Mouse (Mus musculus) heart, postnatal 4 days (tissue): ENCODE measurements at regions not wholly inside any gene's neighbourhood (a gene's known extent, or its start where the extent isn't known, plus 50 kb on each side); places are given as distances from the start of the nearest gene placed in this dataset.

ENCODE experiments used
- DNase-seq: peaks from one replicate; pipeline ENCODE4 v3.0.0; 2021

DNA sequence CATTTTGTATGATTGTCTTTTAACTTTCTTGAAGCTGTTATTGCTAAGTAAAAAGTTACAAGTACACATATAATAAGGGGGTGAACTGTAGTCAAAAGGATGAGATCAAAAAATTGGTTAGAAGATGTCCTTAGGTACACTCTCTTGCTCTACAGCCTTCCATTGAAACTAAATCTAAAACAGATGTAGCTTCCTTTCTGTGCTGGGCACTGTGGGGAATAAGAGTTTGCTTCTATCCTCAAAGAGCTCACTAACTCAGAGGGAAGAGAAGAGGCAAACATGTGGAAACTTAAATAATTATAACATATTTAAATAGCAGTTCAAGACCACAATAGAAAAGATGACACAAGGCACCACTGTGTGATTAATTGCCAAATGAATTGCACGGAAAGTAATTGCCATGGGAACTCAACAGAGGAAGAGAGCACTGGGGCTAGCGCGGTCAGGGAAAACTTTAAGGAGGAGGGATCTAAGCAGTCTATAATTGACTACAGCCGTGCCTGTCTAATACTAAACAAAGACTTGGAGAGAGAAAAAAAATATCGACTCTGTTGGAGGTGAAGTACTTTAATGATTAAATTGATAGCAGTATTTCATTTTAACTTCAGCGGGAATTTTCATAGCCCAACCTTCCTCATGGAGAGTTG lies 57.9 kb upstream of the Ammecr1 start:
- DNase-seq, result no peak

DNA sequence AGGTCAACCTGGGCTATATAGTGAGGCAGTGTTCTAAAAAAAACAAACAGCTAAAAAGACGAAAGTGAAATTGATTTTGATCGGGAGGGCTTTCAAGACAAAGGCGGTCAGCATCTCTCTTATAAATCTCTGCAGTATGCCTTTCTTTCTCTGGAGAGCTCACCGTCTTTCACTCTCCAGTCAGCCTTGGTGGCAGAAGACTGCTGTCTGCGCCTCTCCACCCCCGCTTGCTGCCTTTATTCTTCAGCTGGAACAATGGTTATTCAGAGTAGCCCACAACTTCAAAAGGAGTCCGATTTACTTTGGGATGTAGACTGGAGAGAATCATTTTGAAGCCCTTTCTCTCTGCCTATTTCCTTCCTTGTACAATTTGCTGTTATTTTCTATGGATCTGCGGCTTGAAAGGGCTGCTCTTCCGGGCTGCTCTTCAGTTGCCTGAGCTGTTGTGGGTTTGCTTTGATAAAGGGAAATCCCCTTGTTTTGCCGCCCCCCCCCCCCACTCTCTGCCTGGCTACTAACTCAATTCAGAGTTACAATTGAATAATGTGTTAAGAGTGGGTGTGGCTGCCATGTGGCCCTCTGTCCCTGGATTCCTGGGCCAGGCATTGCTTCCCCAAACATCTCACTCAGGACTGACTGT lies 64.0 kb upstream of the Ammecr1 start:
- no peak for DNase-seq

DNA sequence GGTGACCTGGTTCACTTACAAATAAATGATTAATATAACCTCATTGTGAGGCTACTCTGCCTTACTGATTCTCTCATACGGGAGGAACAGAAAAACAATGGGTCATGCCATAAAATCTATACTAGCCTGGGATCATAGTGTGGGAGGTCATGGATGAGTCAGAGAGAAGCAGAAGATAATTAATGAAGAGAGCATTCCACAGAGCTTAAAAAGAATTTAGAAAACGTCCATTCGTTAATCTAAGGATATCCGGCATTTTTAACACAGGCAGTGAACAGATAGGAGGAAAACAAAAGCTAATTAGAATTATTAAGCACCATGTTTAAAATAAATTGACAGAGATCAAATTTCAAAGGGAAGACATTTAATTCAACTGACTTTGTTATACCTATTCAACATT lies 59.5 kb upstream of the Rtl9 start:
- no peak for DNase-seq

DNA sequence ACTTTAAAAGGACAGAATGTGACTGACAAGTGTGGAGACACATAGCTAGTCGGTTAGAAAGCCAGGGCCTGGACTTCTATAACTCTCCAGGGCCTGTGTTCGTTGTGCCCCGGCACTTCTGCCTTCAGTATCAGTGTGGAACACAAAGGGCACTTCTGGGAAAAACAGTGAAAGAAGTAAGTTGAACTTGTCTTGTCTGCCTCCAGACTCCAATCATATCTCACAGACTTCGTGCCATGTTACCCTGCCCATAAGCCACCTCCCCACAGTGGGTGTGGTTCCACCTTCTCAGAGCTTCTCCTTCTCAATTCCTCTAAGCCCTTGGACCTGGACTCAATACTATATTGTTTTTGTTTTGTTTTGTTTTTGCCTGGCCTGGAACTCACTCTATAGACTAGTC lies 55.1 kb upstream of the Rtl9 start:
- no peak for DNase-seq

DNA sequence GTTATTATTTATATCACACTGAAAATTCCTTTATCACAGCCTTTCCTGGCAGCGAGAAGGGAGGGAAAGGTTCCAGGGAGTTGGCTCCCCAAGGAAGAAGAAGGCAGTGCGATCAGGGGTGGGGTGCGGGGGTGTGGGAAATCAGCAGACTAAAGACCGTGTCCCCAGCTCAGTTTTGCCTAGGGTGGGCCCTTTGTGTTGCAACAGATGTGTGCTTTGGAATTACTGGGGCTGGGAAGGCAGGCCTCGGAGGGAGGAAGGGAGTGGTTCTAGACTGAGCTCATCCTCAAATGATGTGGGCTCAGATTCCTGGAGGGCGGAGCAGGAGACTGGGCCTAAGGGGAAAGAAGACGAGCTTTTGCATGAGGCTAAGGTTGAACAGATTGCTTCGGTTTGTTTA lies 53.1 kb upstream of the Rtl9 start:
- DNase-seq, result peak; percentile 63
